In the genomic region with DNA sequence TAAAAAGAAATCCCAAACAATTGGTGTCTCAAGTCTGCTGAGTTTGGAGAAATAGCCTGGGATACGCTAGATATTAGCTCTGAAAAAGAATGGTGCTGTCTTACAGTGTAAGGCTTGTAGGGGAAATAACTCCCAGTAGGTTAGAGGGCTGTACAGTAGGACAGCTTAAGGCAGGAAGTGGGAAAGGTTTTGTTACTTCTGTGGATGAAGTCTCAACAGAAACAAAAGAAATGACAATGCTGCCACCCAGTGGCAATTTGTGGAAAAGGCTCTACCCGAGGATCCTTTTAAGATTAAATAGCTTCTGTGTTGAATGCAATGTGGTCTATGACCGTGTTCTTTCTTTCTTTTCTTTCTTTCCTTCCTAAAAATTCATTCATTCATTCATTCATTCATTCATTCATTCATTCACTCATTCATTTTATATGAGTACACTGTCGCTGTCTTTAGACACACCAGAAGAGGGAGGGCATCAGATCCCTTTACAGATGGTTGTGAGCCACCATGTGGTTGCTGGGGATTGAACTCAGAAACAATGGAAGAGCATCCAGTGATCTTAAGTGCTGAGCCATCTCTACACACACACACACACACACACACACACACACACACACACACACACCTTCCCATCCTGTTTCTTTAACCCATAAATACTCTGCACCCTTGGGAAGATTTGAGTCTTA, we compare ENCODE assay signal across 7 mouse cellular contexts. TPM values are rescaled to one million over a fixed set of nuclear protein-coding genes. Genes with fewer than 3 reads are reported as not detected.
DNase-seq lines count a peak whose midpoint lies in the region; ATAC-seq and TF ChIP-seq lines count a peak whose summit lies in the region.

No protein-coding gene starts in this region.

- no peaks in the 10 kb centered on the region for H3K9me3 ChIP-seq in intestine, postnatal 0 days (ENCODE audit: control insufficient read depth)
- no peaks in the 10 kb centered on the region for H3K9me3 ChIP-seq in midbrain, embryonic 12.5 days

- TF ChIP-seq CTCF in intestine, postnatal 0 days (IDR thresholded peaks at IDR 0.05; ENCODE audit: low read depth), result peak; percentile 80

- ATAC-seq in intestine, postnatal 0 days, result no peak
- peak; percentile 69 for ATAC-seq in midbrain, embryonic 12.5 days (ENCODE audit: low FRiP score, low read depth)

- H3K36me3 ChIP-seq in intestine, postnatal 0 days (ENCODE audit: control insufficient read depth, insufficient read depth), result no peaks in the 10 kb centered on the region
- no peaks in the 10 kb centered on the region for H3K36me3 ChIP-seq in midbrain, embryonic 12.5 days

- H3K4me3 ChIP-seq in intestine, postnatal 0 days (ENCODE audit: low read depth, low read length), result no peak overlapping the region
- H3K4me3 ChIP-seq in midbrain, embryonic 12.5 days, result no peak overlapping the region

- WGBS in intestine, postnatal 0 days, result 6% methylated on average over 4 of the region's 4 CpGs
- 6% methylated on average over 4 of the region's 4 CpGs for WGBS in midbrain, embryonic 12.5 days

- no peak overlapping the region for H3K9ac ChIP-seq in intestine, postnatal 0 days (ENCODE audit: low read depth, low read length)
- H3K9ac ChIP-seq in midbrain, embryonic 12.5 days (replicated peaks), result no peak overlapping the region

- intact Hi-C loops in left cerebral cortex, postnatal 25 days (cut with DNase I), result loop anchor here (1.0 to 5.0 kb wide), 4 partner anchors 52 to 311 kb away; no protein-coding TSS in a partner anchor

- no peak overlapping the region for H3K27ac ChIP-seq in intestine, postnatal 0 days (ENCODE audit: low read depth, low read length)
- H3K27ac ChIP-seq in midbrain, embryonic 12.5 days (replicated peaks), result no peak overlapping the region

- no peaks in the 10 kb centered on the region for H3K4me1 ChIP-seq in intestine, postnatal 0 days (replicated peaks; ENCODE audit: control insufficient read depth, insufficient read depth, low read length)
- H3K4me1 ChIP-seq in midbrain, embryonic 12.5 days, result no peaks in the 10 kb centered on the region

- no peaks in the 10 kb centered on the region for H3K27me3 ChIP-seq in intestine, postnatal 0 days (replicated peaks; ENCODE audit: control insufficient read depth, insufficient read depth, low read length)
- no peaks in the 10 kb centered on the region for H3K27me3 ChIP-seq in midbrain, embryonic 12.5 days

- DNase-seq in adrenal gland, adult (ENCODE audit: inconsistent age in 2 of 2, low spot score in 1 of 2), result peak; percentile 69 to 92
- DNase-seq in embryo, embryonic 10.5 days (ENCODE audit: low spot score), result peak; percentile 95
- peak; percentile 27 for DNase-seq in gastrocnemius, postnatal 25 days
- peak; percentile 60 to 85 for DNase-seq in left cerebral cortex, postnatal 25 days (ENCODE audit: low spot score in 2 of 2)
- DNase-seq in skeletal muscle tissue, adult 2 months (ENCODE audit: low read depth, low spot score), result peak; percentile 57

- no peak overlapping the region for H3K4me2 ChIP-seq in intestine, postnatal 0 days (replicated peaks; ENCODE audit: low read depth)
- no peak overlapping the region for H3K4me2 ChIP-seq in midbrain, embryonic 12.5 days (replicated peaks)

RNA-seq across cellular contexts. Expression of a gene that starts 0.9 kb away (rescaled TPM):
- total RNA-seq in gastrocnemius, postnatal 25 days (2021), result not detected
- 0.74 and 0.86 TPM in 2 replicates for polyA plus RNA-seq in intestine, postnatal 0 days (2015; fragmentation: Nextera tagmentation; extraction: Ambion mirVana)
- not detected for total RNA-seq in left cerebral cortex, postnatal 25 days (2021)
- polyA plus RNA-seq in midbrain, embryonic 12.5 days (2016; fragmentation: Nextera tagmentation; extraction: Ambion mirVana), result not detected in 2 replicates

RNA-seq across cellular contexts. Expression of a gene that starts 6.6 kb away (rescaled TPM):
- total RNA-seq in gastrocnemius, postnatal 25 days (2021), result 1 to 10 TPM in 1 of 2 experiments, under 1 TPM in 1; 0.51 to 1.0 TPM
- polyA plus RNA-seq in intestine, postnatal 0 days (2015; fragmentation: Nextera tagmentation; extraction: Ambion mirVana), result 18.7 and 22.1 TPM in 2 replicates
- 1 to 10 TPM; 6.2 to 6.9 TPM for total RNA-seq in left cerebral cortex, postnatal 25 days (2021)
- polyA plus RNA-seq in midbrain, embryonic 12.5 days (2016; fragmentation: Nextera tagmentation; extraction: Ambion mirVana), result 72.6 and 76.9 TPM in 2 replicates

RNA-seq across cellular contexts. Expression of a gene that starts 27.0 kb away (rescaled TPM):
- total RNA-seq in gastrocnemius, postnatal 25 days (2021), result 100 to 1,000 TPM; 339 to 340 TPM
- polyA plus RNA-seq in intestine, postnatal 0 days (2015; fragmentation: Nextera tagmentation; extraction: Ambion mirVana), result 511 and 531 TPM in 2 replicates
- total RNA-seq in left cerebral cortex, postnatal 25 days (2021), result 100 to 1,000 TPM; 308 to 327 TPM
- polyA plus RNA-seq in midbrain, embryonic 12.5 days (2016; fragmentation: Nextera tagmentation; extraction: Ambion mirVana), result 716 and 742 TPM in 2 replicates

RNA-seq across cellular contexts. Expression of a gene that starts 50.4 kb away (rescaled TPM):
- total RNA-seq in gastrocnemius, postnatal 25 days (2021), result 10 to 100 TPM; 61.5 to 62.3 TPM
- 264 and 269 TPM in 2 replicates for polyA plus RNA-seq in intestine, postnatal 0 days (2015; fragmentation: Nextera tagmentation; extraction: Ambion mirVana)
- 100 to 1,000 TPM; 127 to 132 TPM for total RNA-seq in left cerebral cortex, postnatal 25 days (2021)
- polyA plus RNA-seq in midbrain, embryonic 12.5 days (2016; fragmentation: Nextera tagmentation; extraction: Ambion mirVana), result 545 and 553 TPM in 2 replicates

Comparison
In these comparisons a context has a peak if more than half of its experiments do, and no peak if none do; other contexts are left out.
1. DNase-seq: peak in every context shown above with its lines; median percentile 95 in embryo, embryonic 10.5 days; 80 in adrenal gland, adult; 72 in left cerebral cortex, postnatal 25 days; 57 in skeletal muscle tissue, adult 2 months; 27 in gastrocnemius, postnatal 25 days.